Mouse (Mus musculus): ENCODE results near the gene Olfr74.
"Not testable (repeated sequence)": the region's sequence is repeated elsewhere in the genome, so short reads cannot be mapped to it uniquely, and the experiment has no call there.

Olfr74 gene

GRCm38 (mm10) chr2:87974563-87974962, at the start of gene Olfr74:
TSS of gene Olfr74 (minus strand) at chr2:87974663.
- no peak for DNase-seq (ENCODE audit: low read depth, low spot score)
- Histone ChIP-seq H3K36me3 (ENCODE audit: control insufficient read depth, insufficient read depth, low read length, poor library complexity, severe bottlenecking) (no peaks in the 10 kb centered on the region), H3K27me3 (ENCODE audit: control insufficient read depth, insufficient read depth, low read length, poor library complexity, severe bottlenecking) (no peaks in the 10 kb centered on the region)

GRCm38 (mm10) chr2:88022474-88022873, 48.0 kb upstream of the Olfr74 start, which contains the start of gene Olfr1161:
TSS of gene Olfr1161 (plus strand) at chr2:88022774.
- H3K27me3 ChIP-seq (ENCODE audit: control insufficient read depth, insufficient read depth, low read length, poor library complexity, severe bottlenecking); H3K36me3 ChIP-seq (ENCODE audit: control insufficient read depth, insufficient read depth, low read length, poor library complexity, severe bottlenecking); DNase-seq (ENCODE audit: low read depth, low spot score): not testable (repeated sequence)

GRCm38 (mm10) chr2:88007515-88008318, 33.3 kb upstream of the Olfr74 start, which contains the start of gene Olfr1160:
TSS of gene Olfr1160 (minus strand) at chr2:88008268.
- Histone ChIP-seq H3K36me3 (ENCODE audit: control insufficient read depth, insufficient read depth, low read length, poor library complexity, severe bottlenecking) (no peaks in the 10 kb centered on the region), H3K27me3 (ENCODE audit: control insufficient read depth, insufficient read depth, low read length, poor library complexity, severe bottlenecking) (no peaks in the 10 kb centered on the region)
- DNase-seq (ENCODE audit: low read depth, low spot score) = no peak

DNA sequence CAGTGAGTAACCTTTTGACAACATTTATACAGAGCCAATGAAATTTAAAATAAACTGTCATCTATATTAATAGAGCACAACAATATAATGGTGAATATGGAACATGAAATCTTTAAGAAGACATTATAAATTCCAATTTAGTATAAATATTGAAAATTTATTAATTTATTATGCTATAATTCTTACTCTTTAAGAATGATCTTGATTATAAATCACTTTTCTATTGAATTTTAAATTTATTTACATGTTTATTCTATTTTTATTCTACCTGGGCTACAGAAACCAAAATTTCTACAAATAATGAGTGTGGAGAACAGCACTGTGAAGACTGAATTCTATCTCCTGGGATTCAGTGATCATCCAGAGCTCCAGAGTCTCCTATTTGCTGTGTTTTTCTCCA, 15.3 kb upstream of the Olfr74 start, which contains the start of gene Olfr1158:
Gene Olfr1158 (plus strand): TSS at position 301 of the 400 bp plus-strand sequence.
- H3K36me3 ChIP-seq (ENCODE audit: control insufficient read depth, insufficient read depth, low read length, poor library complexity, severe bottlenecking) = no peaks in the 10 kb centered on the region
- no peaks in the 10 kb centered on the region for H3K27me3 ChIP-seq (ENCODE audit: control insufficient read depth, insufficient read depth, low read length, poor library complexity, severe bottlenecking)
- DNase-seq (ENCODE audit: low read depth, low spot score) = no peak

- H3K27me3 ChIP-seq (ENCODE audit: control insufficient read depth, insufficient read depth, low read length, poor library complexity, severe bottlenecking) = no peaks in the 10 kb centered on the region
- no peaks in the 10 kb centered on the region for H3K36me3 ChIP-seq (ENCODE audit: control insufficient read depth, insufficient read depth, low read length, poor library complexity, severe bottlenecking)
- DNase-seq (ENCODE audit: low read depth, low spot score) = no peak
These were observed 6.3 kb downstream of the Olfr74 start, which contains the start of gene Olfr1157 for GRCm38 (mm10) chr2:87968199-87968598. TSS of gene Olfr1157 (minus strand) at chr2:87968299.

DNA sequence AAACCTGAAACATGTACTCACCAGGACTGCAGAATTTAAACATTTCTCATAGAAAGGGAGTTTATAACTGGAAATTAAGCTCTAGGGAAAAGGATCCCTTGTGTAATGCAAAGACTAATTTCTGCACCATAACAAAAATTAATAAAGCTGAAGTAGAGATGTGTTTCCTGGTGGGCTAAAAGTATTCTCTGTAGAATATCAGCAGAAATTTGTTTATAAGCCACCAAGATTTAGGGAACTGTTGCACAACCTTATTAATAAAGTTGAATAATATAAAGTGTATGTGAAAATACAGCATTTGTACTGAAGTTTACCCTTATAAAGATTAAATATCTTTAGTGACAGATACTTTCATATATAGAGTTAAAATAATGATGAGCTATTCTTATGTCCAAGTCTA, 21.5 kb downstream of the Olfr74 start, which contains the start of gene Olfr1156:
Gene Olfr1156 (minus strand): TSS at position 101 of the 400 bp plus-strand sequence.
- Histone ChIP-seq H3K27me3 (ENCODE audit: control insufficient read depth, insufficient read depth, low read length, poor library complexity, severe bottlenecking) (no peaks in the 10 kb centered on the region), H3K36me3 (ENCODE audit: control insufficient read depth, insufficient read depth, low read length, poor library complexity, severe bottlenecking) (no peaks in the 10 kb centered on the region)
- DNase-seq (ENCODE audit: low read depth, low spot score) = no peak

- DNase-seq (ENCODE audit: low read depth, low spot score) = no peak
- Histone ChIP-seq H3K36me3 (ENCODE audit: control insufficient read depth, insufficient read depth, low read length, poor library complexity, severe bottlenecking) (no peaks in the 10 kb centered on the region), H3K27me3 (ENCODE audit: control insufficient read depth, insufficient read depth, low read length, poor library complexity, severe bottlenecking) (no peaks in the 10 kb centered on the region)
These were observed 29.4 kb downstream of the Olfr74 start, which contains the start of gene Olfr1155 for GRCm38 (mm10) chr2:87945037-87945436. TSS of gene Olfr1155 (minus strand) at chr2:87945137.

Data from splenic B cell, adult 2 months (primary cell).